Mouse (Mus musculus): ENCODE measurements at regions not wholly inside any gene's neighbourhood (a gene's known extent, or its start where the extent isn't known, plus 50 kb on each side); places are given as distances from the start of the nearest gene placed in this dataset.

- no peak for TF ChIP-seq CTCF (IDR thresholded peaks at IDR 0.05; ENCODE audit: low read depth, low read length)
- TF ChIP-seq POLR2A (IDR thresholded peaks at IDR 0.05; ENCODE audit: extremely low read depth, insufficient read depth, low read length) = no peak
Observed at GRCm38 (mm10) chr2:9595236-9595850, 285.7 kb upstream of the 4930412O13Rik start.
